Mouse (Mus musculus): ENCODE measurements at regions not wholly inside any gene's neighbourhood (a gene's known extent, or its start where the extent isn't known, plus 50 kb on each side); places are given as distances from the start of the nearest gene placed in this dataset.
"Not testable (repeated sequence)": the region's sequence is repeated elsewhere in the genome, so short reads cannot be mapped to it uniquely, and the experiment has no call there.

DNA sequence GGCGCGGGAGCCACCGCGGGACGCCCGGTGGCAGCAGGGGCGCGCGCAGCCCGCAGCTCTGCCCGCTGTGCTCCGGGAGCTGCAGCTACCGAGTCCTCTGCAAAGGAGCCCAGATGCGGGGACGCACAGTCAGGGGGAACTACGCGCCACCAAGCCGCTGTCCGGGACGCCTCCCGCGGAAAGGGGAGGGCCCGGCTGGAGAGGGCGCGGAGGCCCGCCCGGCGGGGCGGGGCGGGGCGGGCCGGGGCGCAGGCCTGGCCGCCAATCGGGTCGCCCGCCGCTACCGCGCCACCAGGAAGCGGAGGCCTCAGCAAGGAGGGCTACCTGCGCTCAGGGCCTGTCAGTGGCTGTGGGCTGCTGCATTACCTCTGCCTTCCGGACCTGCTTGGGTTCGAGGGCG is 1156.9 kb downstream of the Gm10330 start:
- not testable (repeated sequence) for H3K9ac ChIP-seq (ENCODE audit: low read depth, poor library complexity, severe bottlenecking); H3K27ac ChIP-seq (ENCODE audit: insufficient read depth, low read length); H3K27me3 ChIP-seq (ENCODE audit: control insufficient read depth, insufficient read depth, low read length, poor library complexity, severe bottlenecking); H3K9me3 ChIP-seq (replicated peaks; ENCODE audit: control insufficient read depth, insufficient read depth, low read length, poor library complexity, severe bottlenecking); H3K36me3 ChIP-seq (ENCODE audit: control insufficient read depth, insufficient read depth, low read length, poor library complexity, severe bottlenecking); H3K4me1 ChIP-seq (ENCODE audit: control insufficient read depth, insufficient read depth, low read length)
- H3K4me3 ChIP-seq (ENCODE audit: low read depth, low read length): peak overlapping the region; percentile 39

Measured in ES-Bruce4 (cell line).